Mouse (Mus musculus): Measurements from ENCODE around the gene Prm1.

Gene Prm1

DNA sequence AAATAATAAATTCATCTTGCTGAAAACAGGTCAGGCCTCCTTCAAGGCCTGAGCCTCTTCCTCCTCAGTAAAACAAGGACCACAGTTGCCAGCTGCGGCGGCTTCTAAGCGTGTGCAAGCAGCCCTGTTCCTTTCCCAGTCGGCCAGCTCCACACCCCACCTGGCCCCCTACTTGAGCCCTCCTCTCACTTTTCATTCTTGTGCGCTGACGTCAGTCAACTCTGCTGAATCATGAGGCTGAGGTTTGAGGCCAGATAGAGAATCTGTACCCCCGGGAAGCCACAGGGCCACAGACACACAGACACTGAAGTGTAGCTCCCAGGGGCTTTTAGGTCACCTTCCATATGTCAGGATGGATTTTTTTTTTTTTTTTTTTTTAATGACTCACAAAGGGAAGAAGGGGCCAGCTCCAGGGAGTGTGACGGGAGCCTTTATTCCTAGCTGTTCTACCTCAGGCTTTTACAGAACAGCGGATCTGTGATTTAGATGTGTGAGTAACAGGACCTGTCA lies 23.7 kb downstream of the Prm1 start:
- DNase-seq = peak; percentile 44

DNA sequence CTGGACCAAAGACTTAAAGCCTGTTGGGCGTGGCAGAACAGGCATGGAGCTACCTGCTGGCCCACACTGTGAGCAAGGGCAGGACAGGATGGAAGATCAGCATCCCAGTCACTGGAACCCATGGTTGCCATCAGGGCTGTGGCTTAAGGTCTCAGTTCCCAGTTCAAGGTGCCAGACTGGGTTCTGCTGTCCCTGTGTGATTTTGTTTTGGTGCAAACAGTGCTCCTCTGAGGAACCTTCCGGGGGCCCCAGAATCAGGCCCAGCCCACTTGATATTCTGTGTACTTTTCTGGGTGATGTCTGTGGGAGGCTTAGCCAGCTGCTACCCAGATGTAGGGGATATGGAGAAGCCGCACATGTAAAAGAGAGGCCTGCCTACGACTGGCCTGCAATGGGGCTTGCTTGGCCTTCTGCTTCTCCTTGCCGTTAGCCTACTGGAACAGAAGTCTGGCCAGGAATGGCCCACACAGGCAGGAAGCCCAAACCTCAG lies 25.0 kb downstream of the Prm1 start:
- DNase-seq = no peak

DNA sequence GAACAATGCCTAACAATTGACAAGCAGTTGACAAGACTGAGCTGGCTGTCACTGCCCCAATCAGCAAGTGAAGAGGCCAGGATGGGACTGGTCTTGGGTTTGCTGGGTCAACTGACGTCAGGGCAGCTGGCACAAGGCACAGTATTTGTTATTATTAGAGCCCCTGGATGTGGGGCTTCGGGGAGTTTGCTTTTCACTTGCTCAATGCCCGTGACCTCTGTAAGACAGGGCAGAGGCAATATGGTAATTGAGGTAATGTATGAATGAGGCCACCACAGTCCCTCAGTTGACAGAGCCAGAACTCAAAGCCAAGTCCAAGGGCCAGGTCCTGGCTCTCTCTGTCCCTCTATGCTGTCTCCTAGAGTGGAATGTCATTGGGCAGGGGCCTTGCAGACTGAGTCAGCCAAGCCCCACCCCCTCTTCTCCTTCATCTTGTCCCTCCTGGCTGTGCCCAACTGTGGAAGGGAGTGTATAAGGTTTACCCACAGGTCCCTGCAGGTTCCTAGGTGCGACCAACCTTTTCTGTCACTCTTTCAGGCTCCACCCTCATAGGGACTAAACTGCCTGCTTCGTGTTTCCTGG lies 28.0 kb downstream of the Prm1 start:
- DNase-seq = no peak

DNA sequence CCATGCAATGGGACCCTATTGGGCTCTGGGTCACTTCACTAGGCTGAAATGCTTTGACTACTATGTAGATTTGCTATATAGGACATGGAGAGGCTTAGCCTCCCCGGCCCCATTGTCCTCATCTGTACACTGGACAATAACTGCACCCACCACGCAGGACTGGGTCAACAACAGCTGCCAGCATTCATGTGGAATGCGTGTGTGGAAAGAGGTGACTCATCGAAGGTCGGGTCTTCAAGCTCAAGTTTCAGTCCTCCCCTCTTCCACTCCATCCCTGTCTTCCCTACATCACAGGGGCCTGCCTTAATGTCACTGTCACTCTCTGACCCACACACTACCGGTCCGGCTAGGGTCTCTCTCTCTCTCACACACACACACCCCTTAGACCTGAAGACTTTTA lies 29.3 kb downstream of the Prm1 start:
- DNase-seq = no peak

DNA sequence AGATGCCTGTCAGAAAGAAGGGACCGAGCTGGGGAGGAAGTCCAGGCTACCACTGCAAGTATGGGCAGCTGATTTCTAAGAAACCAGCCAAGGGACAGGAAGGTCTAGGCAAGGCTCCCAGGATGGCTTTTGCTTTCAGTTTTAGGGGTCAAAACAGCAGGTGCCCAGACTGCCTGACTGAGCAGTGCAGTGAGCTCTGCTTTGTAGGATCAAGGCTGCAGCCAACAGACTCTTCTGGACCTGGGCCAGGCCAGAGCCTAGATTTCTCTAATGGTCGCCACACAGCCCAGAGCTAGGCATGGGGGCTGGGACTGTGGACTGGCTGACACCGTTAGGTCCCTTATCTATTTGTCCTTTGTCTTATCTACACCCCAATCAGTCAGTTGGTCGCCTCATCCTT lies 30.9 kb downstream of the Prm1 start:
- no peak for DNase-seq

DNA sequence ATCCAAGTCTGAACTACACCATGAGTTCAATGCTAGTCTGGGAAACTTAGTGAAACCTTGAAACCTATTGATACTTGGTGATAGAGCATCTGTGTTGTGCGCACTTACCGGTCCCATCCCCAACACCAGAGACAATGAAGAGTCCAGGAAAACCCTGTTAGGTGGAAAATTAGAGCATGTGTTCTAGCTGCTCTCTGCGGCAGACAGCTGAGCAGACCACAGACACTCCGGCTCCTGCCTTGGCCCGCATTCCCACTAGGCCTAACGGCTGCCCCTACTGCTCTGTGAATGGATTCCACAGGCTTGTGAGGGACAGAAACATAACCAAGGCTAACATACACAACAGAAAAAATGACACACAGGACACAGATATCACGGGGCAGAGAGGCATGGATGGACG lies 32.1 kb downstream of the Prm1 start:
- no peak for DNase-seq

DNA sequence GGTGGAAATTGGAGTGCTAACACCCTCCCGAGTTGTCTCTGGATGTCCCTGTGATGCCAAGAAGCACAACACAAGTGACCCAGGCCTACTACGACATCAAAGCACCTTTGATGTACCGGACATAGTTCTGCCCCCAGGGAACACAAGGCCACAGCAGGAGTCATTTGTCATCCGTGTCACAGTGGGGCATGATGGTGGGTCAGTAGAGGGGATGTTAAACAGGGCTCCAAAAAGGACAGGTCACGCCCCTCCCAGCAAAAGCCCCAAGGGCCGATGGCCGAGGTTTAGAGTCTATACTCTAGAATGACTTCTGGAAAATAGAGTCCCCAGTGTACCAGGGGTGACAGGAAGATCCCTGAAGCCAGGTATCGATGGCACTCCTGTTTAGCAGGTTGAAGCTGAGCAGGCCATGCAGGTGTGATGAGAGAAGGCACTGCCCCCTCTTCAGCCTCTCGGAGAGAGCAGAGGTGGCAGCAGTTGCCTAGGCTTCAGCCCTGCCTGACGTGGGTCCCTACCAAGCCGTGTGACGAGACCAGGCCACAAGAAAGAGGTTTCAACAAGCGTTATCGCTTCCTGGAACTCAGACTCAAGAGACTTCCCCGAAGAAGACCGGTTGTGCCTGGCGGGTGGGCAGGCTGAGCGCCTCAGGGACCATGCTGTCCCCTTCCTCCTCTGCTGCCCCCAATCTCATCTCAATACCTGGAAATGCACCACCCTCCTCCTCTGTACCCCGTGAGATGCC lies 33.7 kb downstream of the Prm1 start:
- DNase-seq = no peak

DNA sequence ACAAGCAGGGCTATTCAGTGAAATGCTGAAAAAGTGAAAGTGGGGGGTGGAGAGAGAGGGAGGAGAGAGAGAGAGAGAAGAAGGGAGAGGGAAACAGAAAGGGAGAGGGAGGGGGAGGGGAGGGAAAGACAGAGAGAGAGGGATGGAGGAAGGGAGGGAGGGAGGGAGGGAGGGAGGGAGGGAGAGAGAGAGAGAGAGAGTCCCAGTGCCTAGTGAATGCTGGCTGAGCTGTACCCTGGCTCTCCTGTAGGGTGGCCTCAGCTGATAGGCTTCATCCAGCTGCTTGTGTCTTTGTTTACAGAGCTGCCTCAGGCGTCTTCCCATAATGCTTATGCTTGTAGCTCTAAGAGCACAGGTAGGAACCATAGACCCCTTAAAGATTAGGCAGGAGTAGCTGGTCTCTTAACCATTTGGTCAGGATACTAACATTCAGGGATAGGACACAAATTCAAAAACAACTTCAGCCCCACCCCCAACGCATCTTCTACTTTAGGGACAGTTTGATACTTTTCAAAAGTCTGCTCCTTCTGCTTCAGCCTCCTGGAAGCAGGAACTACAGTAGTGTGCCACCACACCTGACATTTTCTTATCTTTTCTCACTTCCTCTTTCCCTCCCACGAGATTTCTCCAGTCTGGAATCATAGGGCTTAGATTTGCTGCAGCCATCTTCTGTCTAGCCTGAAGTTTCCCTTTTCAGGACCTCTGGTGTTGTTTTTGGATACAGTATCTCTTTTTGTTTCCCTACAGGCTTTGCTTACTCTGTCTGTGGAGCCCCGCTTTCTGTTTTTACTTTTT lies 34.9 kb downstream of the Prm1 start:
- no peak for DNase-seq

DNA sequence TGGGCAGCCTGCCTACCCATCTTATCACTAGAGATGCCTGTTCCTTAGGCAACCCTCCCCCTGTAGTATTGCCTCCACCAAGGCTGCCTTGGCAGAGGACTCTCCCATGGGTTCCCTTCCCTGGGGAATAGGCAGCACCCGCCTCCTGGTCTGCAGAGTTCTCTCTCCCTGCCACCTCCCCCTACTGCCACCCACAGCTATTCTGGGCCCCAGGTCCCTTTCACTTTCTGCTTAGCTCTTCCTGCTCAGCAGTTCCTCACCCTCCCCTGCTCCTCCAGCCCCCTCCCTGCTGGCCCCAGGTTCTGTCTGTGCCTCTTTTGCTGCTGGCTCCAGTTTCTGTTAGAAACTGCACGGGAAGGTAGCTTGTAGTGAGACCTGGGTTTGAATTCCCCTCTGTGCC lies 36.0 kb downstream of the Prm1 start:
- no peak for DNase-seq

DNA sequence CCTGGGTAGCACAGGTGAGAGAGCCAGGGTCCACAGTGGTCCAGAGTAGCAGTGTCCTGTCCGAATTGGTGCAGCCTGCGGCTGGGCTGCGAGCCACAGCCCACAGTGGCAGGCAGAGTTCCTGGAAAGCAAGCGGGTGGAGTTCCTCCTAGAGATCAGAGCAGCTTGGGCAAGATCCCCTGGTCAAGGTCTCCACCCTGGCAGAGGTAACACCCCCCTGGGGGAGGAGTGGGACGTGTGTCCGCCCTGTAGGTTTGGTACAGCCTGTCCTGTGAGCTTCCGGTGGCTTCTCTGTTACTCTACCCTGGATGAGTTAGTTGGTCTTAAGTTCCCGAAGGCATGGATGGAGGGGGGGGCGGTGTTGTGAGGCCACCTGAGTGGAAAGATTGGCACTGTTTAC lies 36.8 kb downstream of the Prm1 start:
- DNase-seq = no peak

DNA sequence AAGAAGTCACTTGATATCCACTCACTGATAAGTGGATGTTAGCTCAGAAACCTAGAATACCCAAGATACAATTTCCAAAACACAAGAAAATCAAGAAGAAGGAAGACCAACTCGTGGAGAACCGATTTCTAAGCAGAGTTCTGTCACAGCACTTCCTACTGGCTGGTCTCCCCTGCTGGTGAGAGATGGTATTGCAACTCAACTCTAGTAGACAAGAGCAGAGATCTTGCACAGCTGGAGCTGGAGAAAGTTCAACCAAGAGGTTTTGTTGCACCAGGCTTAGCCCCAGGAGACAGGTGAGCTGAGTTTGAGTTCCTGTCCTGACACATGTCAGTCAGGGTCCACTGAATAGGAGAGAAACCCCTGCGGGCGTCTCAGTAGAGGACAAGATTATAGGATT lies 38.5 kb downstream of the Prm1 start:
- DNase-seq = peak; percentile 82

DNA sequence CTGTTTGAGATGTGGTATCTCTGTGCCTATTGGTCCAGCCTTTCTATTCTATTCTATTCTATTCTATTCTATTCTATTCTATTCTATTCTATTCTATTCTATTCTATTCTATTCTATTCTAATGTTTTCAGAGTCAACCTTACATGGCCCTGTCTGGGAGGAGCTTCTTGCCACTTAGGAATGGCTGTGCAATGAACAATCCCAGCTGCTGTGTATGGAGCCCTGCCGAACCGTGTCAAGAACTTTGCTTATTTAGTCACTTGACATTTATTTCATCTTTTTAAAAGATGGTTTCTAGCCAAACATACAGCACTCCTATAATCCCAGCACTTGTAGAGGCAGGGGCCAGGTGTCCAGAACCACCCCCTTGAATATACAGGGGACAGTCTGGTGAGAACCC lies 41.3 kb downstream of the Prm1 start:
- DNase-seq = no peak

DNA sequence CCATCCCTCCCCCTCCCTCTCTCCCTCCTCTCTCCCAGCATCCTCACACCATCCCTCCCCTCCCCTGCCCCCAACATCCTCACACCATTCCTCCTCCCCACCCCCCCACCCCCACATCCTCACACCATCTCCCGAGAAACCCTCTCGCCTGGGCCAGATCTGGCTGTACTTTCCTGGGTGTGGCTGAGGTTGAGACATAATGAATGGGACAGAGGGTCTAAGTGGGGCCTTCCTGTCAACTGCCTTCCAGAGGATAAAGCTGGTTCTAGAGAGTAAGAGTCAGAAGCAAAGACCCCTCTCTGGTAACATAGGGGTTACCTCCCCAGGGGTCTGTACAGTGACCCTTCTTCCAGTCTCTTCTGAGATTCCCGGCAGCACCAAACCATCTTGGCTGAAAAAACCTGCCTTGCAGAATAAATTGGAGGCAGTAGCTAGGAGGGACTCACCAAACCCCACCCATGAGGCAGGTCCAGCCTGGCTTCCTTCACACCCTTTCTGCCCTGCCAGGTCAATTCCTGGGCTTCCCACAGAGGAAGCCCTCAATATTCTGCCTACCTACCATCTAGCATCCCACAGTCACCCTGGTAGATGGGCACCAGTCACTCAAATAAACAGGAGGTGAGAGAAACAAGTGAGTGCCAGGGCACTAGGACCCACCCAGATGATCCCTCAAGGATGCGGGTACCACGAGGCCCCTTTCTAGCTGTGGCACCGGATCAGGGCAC lies 41.9 kb downstream of the Prm1 start:
- DNase-seq = no peak

DNA sequence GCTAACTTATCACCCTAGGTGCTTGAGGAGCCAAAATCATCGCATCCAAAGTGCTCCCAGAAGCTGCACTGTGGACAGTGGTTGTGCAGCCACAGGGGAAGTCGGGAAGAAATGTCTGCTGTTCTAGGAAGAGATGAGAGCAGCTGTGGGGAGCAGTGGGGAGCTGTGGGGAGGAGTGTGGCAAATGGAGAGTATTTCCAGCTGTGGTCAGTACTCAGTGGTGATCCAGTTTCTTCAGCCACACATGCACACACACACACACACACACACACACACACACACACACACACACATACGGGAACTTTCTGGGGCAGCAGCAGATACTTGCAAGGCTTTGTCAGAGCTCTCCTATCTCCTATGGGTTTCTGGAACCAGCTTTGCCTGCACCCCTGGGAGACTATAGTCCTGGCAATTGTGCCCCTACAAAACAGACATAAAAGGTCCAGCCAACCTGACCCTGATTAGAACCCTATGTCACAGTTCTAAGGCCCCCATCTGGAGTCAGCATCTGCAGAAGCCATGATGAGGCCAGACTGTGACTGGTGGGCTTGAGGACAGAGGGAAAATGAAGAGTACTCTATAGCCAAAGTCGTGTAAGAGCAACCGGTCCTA lies 43.0 kb downstream of the Prm1 start:
- DNase-seq = no peak

DNA sequence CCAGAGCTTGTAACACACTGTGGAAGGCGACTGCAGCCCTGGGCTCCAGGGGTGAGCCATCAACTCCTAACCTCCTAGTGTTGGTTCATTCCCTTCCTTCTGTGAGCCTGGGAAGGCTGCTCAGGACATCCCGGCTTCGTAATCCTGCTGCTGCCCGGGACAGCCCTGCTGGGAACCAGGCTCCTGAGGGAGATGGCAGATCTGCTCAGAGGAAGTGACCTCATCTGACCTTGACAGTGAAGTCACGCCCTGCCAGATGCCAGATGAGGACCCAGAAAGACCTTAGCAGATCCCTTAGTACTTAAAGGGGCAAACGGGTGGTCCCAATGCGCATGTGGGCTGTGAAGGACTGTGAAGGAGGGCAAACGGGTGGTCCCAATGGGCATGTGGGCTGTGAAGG lies 44.5 kb downstream of the Prm1 start:
- DNase-seq = no peak

DNA sequence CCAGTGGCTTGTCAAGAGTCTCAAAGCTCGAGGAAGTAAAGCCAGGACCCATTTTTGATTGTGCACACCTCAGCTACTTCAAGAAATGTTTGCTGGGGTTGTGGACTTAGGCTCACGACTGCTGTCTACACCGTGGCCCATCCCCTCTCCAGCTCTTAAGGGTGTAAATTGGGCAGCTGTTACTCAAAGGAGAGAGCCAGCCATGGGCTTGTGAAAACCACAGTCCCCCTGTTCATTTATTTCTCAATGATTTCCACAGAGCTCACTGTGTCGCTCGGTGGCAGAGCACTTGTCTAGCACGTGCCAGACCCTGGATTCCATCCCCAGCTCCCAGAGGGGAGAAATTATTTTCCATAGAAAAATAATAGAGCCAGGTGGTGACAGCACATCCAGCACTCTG lies 49.5 kb downstream of the Prm1 start:
- no peak for DNase-seq

DNA sequence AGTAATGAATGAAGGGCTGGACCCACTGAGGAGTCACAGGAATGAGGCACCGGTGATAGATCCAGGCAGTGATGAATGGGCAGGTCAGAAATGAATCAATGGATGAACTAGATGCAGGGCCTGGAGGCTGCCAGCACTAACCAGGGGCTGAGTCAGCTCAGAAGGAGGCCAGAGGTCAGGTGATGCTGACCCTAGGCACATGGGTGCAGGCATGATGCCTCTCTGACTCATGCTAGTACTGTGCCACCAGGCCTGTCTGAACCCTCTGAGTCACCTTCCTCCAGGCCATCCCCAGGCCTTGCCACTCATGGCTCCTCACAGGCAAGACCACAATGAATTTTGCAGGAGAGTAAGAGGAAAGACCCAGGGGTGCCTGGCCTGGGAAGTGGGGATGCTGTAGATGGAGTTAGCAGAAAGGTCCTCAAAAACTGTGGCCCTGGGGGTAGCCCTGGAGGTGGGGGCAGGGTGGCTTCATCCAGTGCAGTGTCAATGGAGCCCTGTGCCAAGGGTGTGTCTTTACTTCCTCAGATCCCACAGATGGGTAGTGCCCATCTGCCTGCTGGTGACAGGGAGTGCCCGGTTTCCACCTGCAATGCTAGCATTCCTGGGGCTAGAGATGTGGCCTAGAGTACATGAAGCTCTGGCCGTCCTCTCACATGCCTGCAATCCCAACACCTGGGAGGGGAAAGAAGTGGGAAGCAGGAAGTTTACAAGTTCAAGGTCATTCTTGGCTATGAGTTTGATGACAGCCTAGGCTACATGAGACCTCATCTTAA lies 50.9 kb downstream of the Prm1 start:
- DNase-seq = no peak

DNA sequence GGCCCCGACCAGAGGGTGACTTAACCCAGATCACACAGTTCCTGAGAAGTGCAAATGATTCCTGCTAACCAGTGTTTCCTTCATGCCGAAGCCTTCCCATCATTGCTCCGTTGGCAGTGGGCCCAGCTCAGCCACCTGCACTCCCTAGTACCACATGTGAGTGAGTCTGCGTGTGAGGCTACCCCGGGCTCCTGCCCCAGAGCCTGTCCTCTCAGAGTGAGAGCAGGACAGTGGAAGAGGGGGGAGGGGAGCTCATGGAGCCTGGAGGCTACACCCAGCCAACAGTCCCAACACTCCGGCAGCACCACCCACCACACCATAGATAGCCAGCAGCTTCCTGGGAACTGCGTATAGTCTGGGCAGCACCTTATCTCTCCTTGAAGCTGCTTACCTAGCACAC lies 55.8 kb downstream of the Prm1 start:
- DNase-seq = no peak

DNA sequence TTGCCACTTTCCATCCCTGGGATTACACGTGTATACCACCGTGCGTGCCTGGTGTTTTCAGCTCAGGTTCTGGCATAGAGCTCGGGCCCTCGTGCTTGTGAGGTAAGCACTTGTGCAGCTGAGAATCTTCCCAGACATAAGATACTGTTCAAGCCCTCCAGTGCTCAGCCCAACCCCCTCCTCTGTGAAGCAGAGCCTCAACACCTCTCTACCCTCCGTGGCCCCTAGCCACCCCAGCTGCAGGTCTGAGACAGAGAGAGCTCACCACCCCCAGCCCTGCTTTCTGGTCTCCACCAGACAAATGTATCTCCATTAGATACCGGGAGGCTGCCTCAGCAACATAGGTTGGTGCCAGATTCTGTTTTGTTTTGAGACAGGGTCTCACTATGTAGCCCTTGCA lies 56.4 kb downstream of the Prm1 start:
- DNase-seq = no peak
